Mouse (Mus musculus) spleen, adult 2 months (tissue): Measurements from ENCODE around the gene Dbi. TPM values are rescaled to one million over a fixed set of nuclear protein-coding genes. Genes with fewer than 3 reads are reported as not detected.

Experiments used
- DNase-seq, 2 experiments: peaks; one replicate each; pipeline versions ENCODE4 v3.0.0 to v3.0.0-alpha.2; 2012 to 2021; ENCODE audit warnings: low spot score in 2 of 2, low read depth in 1 of 2
- H3K27ac ChIP-seq: fragments of 200-500 bp; 2 replicates; pipeline ENCODE4 v1.5.1; 2012; ENCODE audit warnings: low read length, inconsistent platforms; ENCODE audit not compliant: insufficient read depth
- H3K27me3 ChIP-seq: fragments of 200-500 bp; 2 replicates; pipeline ENCODE4 v1.6.1; 2012; ENCODE audit warnings: mild to moderate bottlenecking, moderate library complexity, low read length, inconsistent platforms; ENCODE audit not compliant: control insufficient read depth, insufficient read depth
- H3K36me3 ChIP-seq: fragments of 200-500 bp; 2 replicates; pipeline ENCODE4 v1.6.1; 2012; ENCODE audit warnings: mild to moderate bottlenecking, low read length, inconsistent platforms; ENCODE audit not compliant: control insufficient read depth, insufficient read depth
- H3K4me1 ChIP-seq: fragments of 200-500 bp; 2 replicates; pipeline ENCODE4 v1.6.1; 2011; ENCODE audit warnings: inconsistent platforms; ENCODE audit not compliant: control insufficient read depth, insufficient read depth, insufficient read length
- H3K4me3 ChIP-seq: fragments of 200-500 bp; 2 replicates; pipeline ENCODE4 v1.5.1; 2011; ENCODE audit warnings: mild to moderate bottlenecking, inconsistent platforms; ENCODE audit not compliant: insufficient read depth, insufficient read length; ENCODE audit errors: extremely low read depth
- CTCF ChIP-seq: fragments of 200-500 bp; IDR thresholded peaks from 2 replicates; pipeline ENCODE4 v1.5.1; 2011; ENCODE audit warnings: mild to moderate bottlenecking, inconsistent platforms; ENCODE audit not compliant: insufficient read depth, insufficient read length, insufficient replicate concordance; ENCODE audit errors: extremely low read depth
- POLR2A ChIP-seq: fragments of 200-500 bp; IDR thresholded peaks from 2 replicates; pipeline ENCODE4 v1.6.1; 2011; ENCODE audit warnings: low read depth, low read length, inconsistent platforms
- WGBS: fragments of 180-500 bp; shearing (Covaris S2); methylation state at CpG from one replicate; pipeline ENCODE4 v1.1.7; 2018; 5-methylcytosine and 5-hydroxymethylcytosine counted together
- polyA plus RNA-seq: library from polyadenylated mRNA; depleted of rRNA; stranded (reverse); fragments of >200 nt; gene quantifications from 2 replicates; pipeline ENCODE4 v1.2.3, GENCODE M21; 2012

The Dbi gene
- polyA plus RNA-seq, 1 experiment: 37.2 TPM

DNA sequence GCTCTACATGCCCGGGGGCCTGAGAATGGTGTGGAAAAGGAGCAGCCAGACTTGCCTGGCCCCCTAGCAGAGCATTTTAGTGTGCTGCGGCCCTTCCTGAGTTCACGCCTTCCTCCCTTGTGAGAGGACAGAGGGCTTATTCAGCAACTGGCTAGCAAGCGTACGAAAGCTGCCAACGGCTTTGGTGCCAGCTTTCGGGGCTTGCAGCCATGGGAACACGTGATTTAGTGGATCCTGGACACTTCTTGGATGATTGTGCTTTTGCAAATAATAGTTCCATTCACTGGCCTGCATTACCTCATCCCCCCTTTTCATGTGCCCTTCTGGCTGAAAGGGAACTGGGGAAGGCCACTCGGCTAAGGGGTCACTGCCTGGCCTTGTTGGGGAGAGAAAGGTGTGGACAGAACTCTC, 5.2 kb downstream of the Dbi start:
- Histone ChIP-seq H3K4me1 (no peaks in the 10 kb centered on the region; the same call in 1 of the 2 replicates), H3K27me3 (no peaks in the 10 kb centered on the region), H3K4me3 (no peak overlapping the region), H3K27ac (no peak overlapping the region), H3K36me3 (peaks cover 17% of the 10 kb centered on the region)
- TF ChIP-seq CTCF: no peak
- TF ChIP-seq POLR2A: no peak
- no peak for DNase-seq
- WGBS: 91% methylated on average over 9 of the region's 9 CpGs

DNA sequence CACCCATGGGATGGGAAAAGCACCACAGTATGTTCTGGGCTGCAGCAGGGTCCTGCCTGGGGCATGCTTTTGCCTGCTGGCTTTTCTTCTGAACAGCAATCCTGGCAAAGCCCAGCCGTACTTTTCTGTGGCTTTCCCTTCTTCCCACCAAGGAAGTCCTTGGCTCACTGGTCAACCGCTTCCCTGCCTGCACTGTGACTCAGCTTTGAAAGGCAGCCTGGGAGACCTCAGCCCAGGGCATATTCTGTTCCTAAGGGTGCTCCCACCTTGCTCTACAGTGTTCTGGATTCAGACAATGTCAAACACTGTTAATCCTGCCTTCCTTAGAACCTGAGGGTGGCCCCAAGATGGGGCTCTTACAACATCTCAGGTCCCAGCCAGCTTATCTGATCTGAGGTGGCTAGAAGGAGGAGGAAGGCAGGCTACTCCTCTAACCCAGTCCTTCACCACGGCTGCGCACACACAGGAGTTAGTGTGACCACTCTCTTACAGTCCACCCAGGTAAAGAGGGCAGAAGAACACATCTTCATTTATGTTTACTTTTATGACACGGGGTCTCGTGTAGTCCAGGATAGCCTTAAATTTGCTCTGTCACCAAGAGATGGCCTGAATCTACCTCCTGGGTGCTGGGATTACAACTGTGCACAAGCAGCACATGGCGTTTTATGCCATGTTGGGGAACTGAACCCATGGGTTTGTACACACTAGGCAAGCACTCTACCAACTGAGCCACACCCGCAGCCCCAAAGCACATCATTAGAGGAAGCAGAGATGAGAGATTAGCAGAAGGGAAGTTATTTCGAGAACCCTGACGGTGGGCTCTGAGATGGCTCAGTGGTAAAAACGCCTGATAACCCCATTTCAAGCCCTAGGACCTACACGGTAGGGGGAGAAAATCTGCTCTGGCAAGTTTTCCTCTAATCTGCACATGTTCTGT, 8.4 kb downstream of the Dbi start:
- no peak for DNase-seq
- no peaks in the 10 kb centered on the region for H3K4me1 ChIP-seq
- peaks cover 17% of the 10 kb centered on the region for H3K36me3 ChIP-seq
- no peak overlapping the region for H3K27ac ChIP-seq
- TF ChIP-seq POLR2A (no peak), CTCF (no peak)
- no peak overlapping the region for H3K4me3 ChIP-seq
- WGBS: 68% methylated on average over 12 of the region's 12 CpGs
- no peaks in the 10 kb centered on the region for H3K27me3 ChIP-seq

DNA sequence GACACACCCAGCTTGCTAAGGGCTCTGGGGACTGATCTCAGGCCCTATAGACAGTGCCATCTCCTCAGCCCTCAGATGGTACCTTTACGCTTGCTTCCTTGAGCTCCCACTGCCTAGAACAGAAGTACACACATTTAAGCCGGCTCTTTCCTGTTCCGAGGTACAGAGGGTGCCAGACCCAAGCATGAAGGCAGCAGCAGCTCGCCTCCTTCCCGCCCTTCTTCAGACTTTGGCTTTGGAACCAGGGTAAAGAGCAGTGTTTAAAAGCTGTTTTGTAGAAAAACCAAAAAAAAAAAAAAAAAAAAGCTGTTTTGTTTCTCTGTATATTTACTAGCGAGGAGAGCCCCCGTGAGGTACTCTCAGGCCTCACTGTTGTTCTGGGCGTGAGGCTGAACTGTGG, 9.1 kb downstream of the Dbi start:
- TF ChIP-seq POLR2A: no peak
- no peak for TF ChIP-seq CTCF
- peaks cover 17% of the 10 kb centered on the region for H3K36me3 ChIP-seq
- no peak overlapping the region for H3K27ac ChIP-seq
- DNase-seq: no peak
- no peak overlapping the region for H3K4me3 ChIP-seq
- WGBS: 95% methylated on average over 8 of the region's 8 CpGs
- H3K4me1 ChIP-seq: no peaks in the 10 kb centered on the region
- no peaks in the 10 kb centered on the region for H3K27me3 ChIP-seq

DNA sequence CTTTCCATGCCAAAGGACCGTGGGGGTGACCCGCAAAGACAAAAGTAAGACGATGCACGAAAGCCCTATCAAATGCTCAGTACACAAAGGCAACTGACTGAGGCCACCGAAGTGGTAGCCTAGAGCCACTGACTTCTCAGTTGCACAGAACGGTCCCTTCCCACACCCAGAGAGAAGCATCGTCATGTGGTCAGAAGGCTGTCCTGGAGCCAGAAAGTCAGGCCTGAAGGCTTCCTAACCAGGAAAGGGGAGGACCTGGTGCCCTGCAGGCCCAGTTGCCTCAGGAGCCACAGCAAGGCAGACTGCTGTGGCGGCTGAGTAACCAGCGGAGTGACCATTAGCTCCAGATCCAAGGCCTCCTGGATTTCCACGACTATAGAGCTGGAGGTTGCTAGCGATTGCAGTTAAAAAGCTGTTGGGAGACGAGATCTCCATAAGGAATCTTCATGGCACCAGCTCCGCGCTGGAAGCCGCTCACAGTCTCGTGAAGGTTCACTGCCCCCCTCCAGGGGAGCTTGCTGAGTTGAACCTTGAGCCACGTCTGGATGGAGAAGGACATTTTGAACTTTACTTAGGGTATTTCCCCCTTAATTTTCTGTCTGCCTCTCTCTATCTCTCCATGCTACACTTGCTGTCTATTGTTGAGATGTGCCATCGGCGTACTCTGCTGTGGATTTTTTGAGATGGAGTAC, 11.0 kb downstream of the Dbi start:
- Histone ChIP-seq H3K4me3 (no peak overlapping the region), H3K36me3 (peaks cover 6% of the 10 kb centered on the region), H3K4me1 (no peaks in the 10 kb centered on the region), H3K27me3 (no peaks in the 10 kb centered on the region), H3K27ac (no peak overlapping the region)
- DNase-seq: no peak
- WGBS: 94% methylated on average over 19 of the region's 19 CpGs
- TF ChIP-seq POLR2A (no peak), CTCF (no peak)

DNA sequence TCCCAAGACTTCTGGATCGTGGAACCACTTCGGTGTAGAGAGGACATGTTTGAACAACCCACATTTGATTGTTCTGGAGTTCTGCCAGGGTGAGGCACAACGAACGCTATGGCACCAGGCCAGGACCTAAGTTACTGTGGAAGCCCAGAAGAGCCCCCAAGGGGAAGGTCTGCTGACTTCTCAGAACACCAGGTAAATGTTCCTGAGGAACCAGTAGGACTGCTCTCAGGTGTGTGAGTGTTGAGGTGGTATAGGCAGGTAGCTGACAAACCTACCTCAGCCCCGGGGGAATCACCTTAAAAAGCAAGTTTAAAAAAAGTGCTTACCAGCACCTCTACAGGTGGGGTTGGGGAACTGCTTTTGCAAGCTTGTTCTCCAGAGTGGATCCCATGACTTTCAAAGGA, 15.3 kb downstream of the Dbi start:
- no peak for DNase-seq

DNA sequence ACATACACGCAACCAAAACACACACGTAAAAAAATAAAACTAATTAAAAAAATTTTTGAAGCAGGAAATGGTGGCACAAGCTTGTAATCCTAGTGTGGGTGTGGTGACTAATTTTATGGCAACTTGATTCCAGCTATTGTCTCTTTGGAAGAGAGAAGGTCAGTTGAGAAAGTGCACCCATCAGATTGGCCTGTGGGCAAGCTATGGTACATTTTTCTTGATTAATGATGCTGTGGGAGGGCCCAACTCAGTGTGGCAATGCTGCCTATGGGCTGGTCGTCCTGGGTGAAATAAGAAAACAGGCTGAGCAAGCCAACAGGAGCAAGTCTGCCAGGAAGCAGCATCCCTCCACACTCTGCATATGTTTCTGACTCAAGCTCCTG, 19.7 kb downstream of the Dbi start:
- DNase-seq: no peak
- no peaks in the 10 kb centered on the region for H3K36me3 ChIP-seq
- peaks cover 3% of the 10 kb centered on the region; the same call in 1 of the 2 replicates for H3K4me1 ChIP-seq
- no peak overlapping the region for H3K27ac ChIP-seq
- WGBS: 86% methylated on average over 3 of the region's 3 CpGs
- TF ChIP-seq CTCF (no peak), POLR2A (no peak)
- H3K27me3 ChIP-seq: no peaks in the 10 kb centered on the region
- no peak overlapping the region for H3K4me3 ChIP-seq

More for the DNA sequence above, 15.3 kb downstream of the Dbi start:
- no peaks in the 10 kb centered on the region for H3K4me1 ChIP-seq
- TF ChIP-seq POLR2A: no peak
- TF ChIP-seq CTCF: no peak
- no peaks in the 10 kb centered on the region for H3K27me3 ChIP-seq
- no peaks in the 10 kb centered on the region for H3K36me3 ChIP-seq
- no peak overlapping the region for H3K4me3 ChIP-seq
- WGBS: 64% methylated on average over 5 of the region's 5 CpGs
- H3K27ac ChIP-seq: no peak overlapping the region
